Mouse (Mus musculus) forebrain, embryonic 14.5 days (tissue): ENCODE measurements around the gene Igbp1b. TPM values are rescaled to one million over a fixed set of nuclear protein-coding genes. Genes with fewer than 3 reads are reported as not detected.

ENCODE experiments used
- polyA plus RNA-seq: library from polyadenylated mRNA; unstranded; fragments of >200 nt; fragmentation: Nextera tagmentation; extraction: Ambion mirVana; gene quantifications from 2 replicates; pipeline ENCODE4 v1.2.1, GENCODE M21; 2014

The Igbp1b gene
- polyA plus RNA-seq, 1 experiment from 2014 or later: 0.77 TPM

Other genes starting within 250 kb of the Igbp1b start
- 140 and 155 TPM in 2 replicates for gene Lmo3, start 76.6 kb downstream of the Igbp1b start, polyA plus RNA-seq